Mouse (Mus musculus) gastrocnemius, postnatal 25 days (tissue): ENCODE measurements at regions not wholly inside any gene's neighbourhood (a gene's known extent, or its start where the extent isn't known, plus 50 kb on each side); places are given as distances from the start of the nearest gene placed in this dataset.

Experiments used
- DNase-seq: peaks from one replicate; pipeline ENCODE4 v3.0.0; 2022

- DNase-seq = no peak
Measured at GRCm38 (mm10) chr4:142358866-142359265, 119.7 kb upstream of the Kazn start.

GRCm38 (mm10) chr4:142355387-142355786 is 116.2 kb upstream of the Kazn start:
- no peak for DNase-seq

- no peak for DNase-seq
Measured at GRCm38 (mm10) chr4:142353526-142353925, 114.3 kb upstream of the Kazn start.

- no peak for DNase-seq
Measured at GRCm38 (mm10) chr4:142351831-142352230, 112.6 kb upstream of the Kazn start.

GRCm38 (mm10) chr4:142350986-142351385 is 111.8 kb upstream of the Kazn start:
- no peak for DNase-seq

- DNase-seq = peak; percentile 19
Measured at GRCm38 (mm10) chr4:142348910-142349309, 109.7 kb upstream of the Kazn start.

GRCm38 (mm10) chr4:142342482-142343206 is 103.4 kb upstream of the Kazn start:
- no peak for DNase-seq

- DNase-seq = peak; percentile 9
Measured at GRCm38 (mm10) chr4:142341305-142341704, 102.1 kb upstream of the Kazn start.

GRCm38 (mm10) chr4:142340057-142340456 is 100.9 kb upstream of the Kazn start:
- DNase-seq = no peak

- peak; percentile 15 for DNase-seq
Measured at GRCm38 (mm10) chr4:142337701-142338100, 98.5 kb upstream of the Kazn start.

- DNase-seq = no peak
Measured at GRCm38 (mm10) chr4:142336943-142337342, 97.7 kb upstream of the Kazn start.

GRCm38 (mm10) chr4:142334084-142334483 is 94.9 kb upstream of the Kazn start:
- no peak for DNase-seq

GRCm38 (mm10) chr4:142330599-142330998 is 91.4 kb upstream of the Kazn start:
- no peak for DNase-seq

GRCm38 (mm10) chr4:142329600-142329999 is 90.4 kb upstream of the Kazn start:
- DNase-seq = no peak

GRCm38 (mm10) chr4:142326511-142326910 is 87.3 kb upstream of the Kazn start:
- no peak for DNase-seq

GRCm38 (mm10) chr4:142321209-142321863 is 82.1 kb upstream of the Kazn start:
- DNase-seq = no peak

- DNase-seq = no peak
Measured at GRCm38 (mm10) chr4:142310282-142310681, 71.1 kb upstream of the Kazn start.

- no peak for DNase-seq
Measured at GRCm38 (mm10) chr4:142308271-142308670, 69.1 kb upstream of the Kazn start.

GRCm38 (mm10) chr4:142307321-142307720 is 68.1 kb upstream of the Kazn start:
- no peak for DNase-seq

- DNase-seq = no peak
Measured at GRCm38 (mm10) chr4:142306076-142306475, 66.9 kb upstream of the Kazn start.

- peak; percentile 26 for DNase-seq
Measured at GRCm38 (mm10) chr4:142303374-142304020, 64.3 kb upstream of the Kazn start.

- DNase-seq = no peak
Measured at GRCm38 (mm10) chr4:142302724-142303120, 63.5 kb upstream of the Kazn start.

GRCm38 (mm10) chr4:142302041-142302723 is 63.0 kb upstream of the Kazn start:
- DNase-seq = no peak
